Mouse (Mus musculus): ENCODE measurements around the gene Zbtb44. TPM values are rescaled to one million over a fixed set of nuclear protein-coding genes. Genes with fewer than 3 reads are reported as not detected.

Zbtb44 gene
- total RNA-seq, 2 experiments from 2014 or later = 60.5 to 60.8 TPM

GRCm38 (mm10) chr9:31098118-31098517 lies 67.7 kb downstream of the Zbtb44 start:
- no peak for DNase-seq (ENCODE audit: low spot score in 2 of 2)

DNA sequence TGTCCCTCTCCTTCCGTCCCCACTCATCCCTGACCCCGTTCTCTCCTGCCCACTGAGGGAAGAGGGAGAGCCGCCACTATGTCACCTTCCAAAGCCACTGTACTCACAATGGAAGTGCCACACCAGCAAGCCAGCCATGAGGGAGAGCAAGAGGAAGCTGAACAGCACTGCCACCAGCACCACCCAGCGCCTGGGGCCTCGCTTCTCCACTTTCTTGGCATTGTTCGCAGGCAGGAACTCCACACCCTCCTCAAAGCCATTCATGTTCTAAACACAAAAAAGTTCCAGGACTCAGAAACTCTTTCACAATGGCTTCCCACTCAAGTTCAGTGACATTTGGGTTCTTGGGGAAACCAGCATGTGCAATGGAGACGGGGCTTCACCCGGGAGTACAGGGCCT lies 78.0 kb downstream of the Zbtb44 start:
- DNase-seq (ENCODE audit: low spot score in 2 of 2) = no peak

GRCm38 (mm10) chr9:31115586-31115985 lies 85.1 kb downstream of the Zbtb44 start:
- no peak for DNase-seq (ENCODE audit: low spot score in 2 of 2)

DNA sequence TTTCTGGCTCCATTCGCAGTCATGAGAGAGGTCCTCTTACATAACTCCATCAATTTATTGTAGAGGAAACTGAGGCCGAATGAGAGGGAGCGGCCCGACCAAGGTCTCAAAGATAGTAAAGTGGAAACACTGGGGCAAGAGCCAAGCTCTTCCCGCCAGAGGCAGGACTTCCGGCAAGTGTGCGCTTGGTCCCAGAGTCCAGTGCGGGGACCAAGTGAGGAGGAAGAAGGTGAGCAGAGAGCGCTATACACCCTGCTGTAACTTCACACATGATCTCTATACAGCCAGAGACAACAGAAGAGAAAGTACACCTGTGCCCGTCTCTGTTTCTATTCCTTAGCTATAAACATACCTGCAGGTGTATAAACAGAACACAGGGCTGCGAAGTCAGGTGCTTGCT lies 86.6 kb downstream of the Zbtb44 start:
- DNase-seq (ENCODE audit: low spot score in 2 of 2) = no peak

DNA sequence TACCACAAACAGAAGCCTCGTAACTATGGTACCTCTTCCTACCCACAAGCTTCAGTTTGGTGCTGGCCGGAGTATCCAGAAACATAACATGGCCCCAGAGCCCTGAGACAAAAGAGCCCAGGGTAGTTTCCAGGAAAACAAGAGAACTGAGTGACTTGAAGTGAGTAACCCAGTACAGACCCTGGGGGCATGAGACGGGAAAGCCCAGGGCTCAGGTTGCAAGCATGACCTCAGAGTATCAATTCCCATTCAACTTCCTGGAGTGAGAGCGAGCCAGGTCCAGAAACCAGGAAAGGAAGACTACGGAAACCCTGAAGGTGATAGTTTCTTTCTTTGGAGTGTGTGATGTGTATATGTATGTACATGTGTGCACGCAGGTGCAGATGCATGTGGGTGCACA lies 87.0 kb downstream of the Zbtb44 start:
- DNase-seq (ENCODE audit: low spot score in 2 of 2) = no peak

DNA sequence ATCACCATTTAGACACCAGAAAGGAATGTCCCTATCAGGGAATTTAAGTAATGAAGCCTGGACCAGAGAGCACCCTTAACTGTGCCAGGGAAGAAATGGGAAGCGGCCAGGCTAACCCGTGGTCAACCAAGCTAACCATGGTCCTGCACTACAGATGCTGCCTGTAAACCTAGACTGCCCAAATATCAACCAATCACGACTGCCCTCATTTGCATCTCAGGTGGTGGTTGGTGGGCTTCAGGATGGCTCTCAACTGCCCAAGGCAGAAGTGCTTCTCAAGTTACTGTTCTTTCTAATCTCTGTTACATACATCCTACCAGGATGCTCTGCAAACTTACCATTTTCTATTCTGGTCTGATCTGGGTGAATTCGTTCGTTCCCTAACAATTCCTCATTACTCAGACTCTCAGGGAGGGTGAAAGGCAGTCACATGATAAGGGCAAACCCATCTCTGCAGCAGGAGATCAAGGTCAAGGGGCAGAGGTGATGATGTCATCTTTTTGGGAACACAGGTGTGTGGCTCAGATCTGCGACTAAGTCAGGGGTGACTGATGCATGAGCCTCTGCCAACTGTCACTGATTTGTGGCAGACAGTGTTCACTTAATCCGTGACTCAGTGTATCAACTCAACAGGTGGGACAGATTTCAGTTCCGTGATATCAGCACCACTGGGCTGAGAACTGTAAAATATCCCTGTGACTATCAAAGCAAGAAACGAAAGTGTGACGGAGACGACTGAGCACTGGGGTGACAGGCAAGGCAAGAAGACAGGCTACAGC lies 88.3 kb downstream of the Zbtb44 start:
- DNase-seq (ENCODE audit: low spot score in 2 of 2) = no peak

GRCm38 (mm10) chr9:31119405-31119804 lies 89.0 kb downstream of the Zbtb44 start:
- DNase-seq (ENCODE audit: low spot score in 2 of 2) = no peak

- DNase-seq (ENCODE audit: low spot score in 2 of 2) = no peak
Measured at GRCm38 (mm10) chr9:31119882-31120532, 89.6 kb downstream of the Zbtb44 start.

- no peak for DNase-seq (ENCODE audit: low spot score in 2 of 2)
Measured at GRCm38 (mm10) chr9:31120533-31120915, 90.1 kb downstream of the Zbtb44 start.

DNA sequence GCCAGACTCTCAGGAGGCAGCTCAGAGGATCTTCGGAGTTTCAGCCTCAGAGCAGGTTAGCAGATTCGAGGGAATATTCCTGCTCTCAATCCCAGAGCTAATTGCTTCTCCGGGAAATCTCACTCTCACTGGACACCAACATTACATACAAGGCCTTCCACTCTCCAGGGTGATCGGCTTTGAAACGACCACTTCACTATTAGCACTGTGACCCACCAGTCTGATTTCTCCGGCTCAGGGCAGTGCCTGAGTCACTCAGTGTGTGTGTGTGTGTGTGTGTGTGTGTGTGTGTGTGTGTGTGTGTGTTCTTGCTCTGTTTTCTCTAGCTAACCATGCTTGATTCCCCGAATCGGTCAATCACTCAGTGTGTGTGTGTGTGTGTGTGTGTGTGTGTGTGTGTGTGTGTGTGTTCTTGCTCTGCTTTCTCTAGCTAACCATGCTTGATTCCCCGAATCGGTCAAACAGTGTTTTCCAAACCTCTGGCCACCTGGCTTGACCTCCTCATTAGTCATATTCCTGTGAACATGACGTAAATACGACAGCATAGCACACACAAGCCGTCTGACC lies 92.1 kb downstream of the Zbtb44 start:
- no peak for DNase-seq (ENCODE audit: low spot score in 2 of 2)

Other genes starting within 250 kb of the Zbtb44 start
- 1 to 10 TPM; 8.0 to 8.2 TPM for gene Adamts15, start 108.2 kb upstream of the Zbtb44 start, total RNA-seq (2021)
- gene Adamts8, start 88.1 kb upstream of the Zbtb44 start, total RNA-seq (2021) = 1 to 10 TPM in 1 of 2 experiments, under 1 TPM in 1; 0.95 to 1.7 TPM
- 1 to 10 TPM in 1 of 2 experiments, under 1 TPM in 1; 0.62 to 6.8 TPM for gene St14, start 101.2 kb downstream of the Zbtb44 start, total RNA-seq (2021)
- 100 to 1,000 TPM; 518 to 550 TPM for gene Aplp2, start 181.2 kb downstream of the Zbtb44 start, total RNA-seq (2021)
- 1 to 10 TPM; 9.0 to 9.3 TPM for gene Prdm10, start 249.9 kb downstream of the Zbtb44 start, total RNA-seq (2021)

All from adrenal gland, postnatal 4 days (tissue).